Mouse (Mus musculus) stomach, postnatal 0 days (tissue): ENCODE data around the gene Naa16. TPM values are rescaled to one million over a fixed set of nuclear protein-coding genes. Genes with fewer than 3 reads are reported as not detected.
A peak's percentile ranks its signal among the peaks of the same experiment; 100 is the strongest.

ENCODE experiments used
- ATAC-seq: fragments of 200-750 bp; cut with Nextera tagmentation; 2 replicates; pipeline ENCODE4 v1.8.0; 2017; ENCODE audit not compliant: low FRiP score, low TSS enrichment
- DNase-seq: peaks from one replicate; pipeline ENCODE4 v3.0.0-alpha.2; 2016; ENCODE audit warnings: low spot score
- H3K27ac ChIP-seq: fragments of 300-500 bp; sonication (generic); replicated peaks from 2 replicates; pipeline ENCODE4 v1.5.1; 2014; ENCODE audit warnings: mild to moderate bottlenecking, control low read depth
- H3K27me3 ChIP-seq: fragments of 300-500 bp; sonication (generic); 2 replicates; pipeline ENCODE4 v1.6.1; 2014; ENCODE audit warnings: low read length; ENCODE audit not compliant: control insufficient read depth, insufficient read depth
- H3K36me3 ChIP-seq: fragments of 300-500 bp; sonication (generic); 2 replicates; pipeline ENCODE4 v1.6.1; 2014; ENCODE audit warnings: low read length, mixed read lengths; ENCODE audit not compliant: control insufficient read depth, insufficient read depth
- H3K4me1 ChIP-seq: fragments of 300-500 bp; sonication (generic); replicated peaks from 2 replicates; pipeline ENCODE4 v1.6.1; 2014; ENCODE audit warnings: antibody characterized with exemption; ENCODE audit not compliant: control insufficient read depth, insufficient read depth
- H3K4me2 ChIP-seq: fragments of 300-500 bp; sonication (generic); replicated peaks from 2 replicates; pipeline ENCODE4 v1.6.1; 2014; ENCODE audit warnings: low read depth, mild to moderate bottlenecking, control low read depth, moderate library complexity
- H3K4me3 ChIP-seq: fragments of 300-500 bp; sonication (generic); 2 replicates; pipeline ENCODE4 v1.5.1; 2014; ENCODE audit warnings: low read depth, low read length, control low read depth
- H3K9ac ChIP-seq: fragments of 300-500 bp; sonication (generic); 2 replicates; pipeline ENCODE4 v1.6.1; 2014; ENCODE audit warnings: mild to moderate bottlenecking, low read length, control low read depth, mixed read lengths
- H3K9me3 ChIP-seq: fragments of 300-500 bp; sonication (generic); 2 replicates; pipeline ENCODE4 v1.6.1; 2016; ENCODE audit warnings: low read length; ENCODE audit not compliant: control insufficient read depth
- CTCF ChIP-seq: IDR thresholded peaks from 2 replicates; pipeline ENCODE4 v1.5.1; 2016; ENCODE audit warnings: antibody characterized with exemption, low read depth, mild to moderate bottlenecking, moderate library complexity
- EP300 ChIP-seq: optimal IDR thresholded peaks from 2 replicates; pipeline ENCODE3; 2016; ENCODE audit warnings: antibody characterized with exemption
- WGBS: fragments of 180-500 bp; shearing (Covaris S2); extraction: QIAGEN DNeasy Blood & Tissue Kit; methylation state at CpG from one replicate; pipeline ENCODE4 v1.1.7; 2014; 5-methylcytosine and 5-hydroxymethylcytosine counted together
- polyA plus RNA-seq: library from polyadenylated mRNA; unstranded; fragments of >200 nt; fragmentation: Nextera tagmentation; extraction: Ambion mirVana; gene quantifications from 2 replicates; pipeline ENCODE4 v1.2.1, GENCODE M21; 2015

The Naa16 gene
- polyA plus RNA-seq, 1 experiment from 2014 or later, result 16.0 TPM

DNA sequence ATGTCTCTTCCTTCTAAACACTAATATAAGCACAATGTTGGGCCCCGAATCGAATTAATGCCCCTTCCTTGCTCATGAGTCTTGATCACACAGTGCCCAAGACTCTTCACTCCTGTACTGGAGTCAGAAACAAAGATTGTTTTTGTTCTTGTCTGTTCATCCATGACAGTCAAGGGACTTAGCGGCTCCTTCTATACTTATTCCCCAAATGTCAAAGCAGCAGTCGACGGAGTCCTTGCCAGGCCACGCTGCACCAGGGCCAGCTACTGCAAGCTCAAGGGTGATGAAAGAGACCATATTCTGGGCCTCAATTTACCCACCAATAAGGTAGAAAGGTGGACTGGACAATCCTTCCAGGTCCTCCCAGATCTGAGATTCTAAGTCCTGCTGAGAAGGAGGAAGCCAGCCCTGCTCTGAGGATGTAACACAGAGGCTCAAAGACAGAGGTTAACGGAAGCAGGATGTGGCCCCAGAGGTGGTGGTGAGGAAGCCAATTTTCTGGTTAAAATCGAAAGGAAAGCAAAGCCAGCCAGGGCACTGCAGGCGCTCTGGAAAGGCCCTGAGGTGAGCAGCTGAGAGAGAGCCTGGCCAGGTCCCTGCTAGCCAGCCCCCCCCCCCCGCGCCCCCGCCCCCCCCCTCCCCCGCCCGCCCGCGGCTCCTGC, 97.3 kb downstream of the Naa16 start:
- 61% methylated on average over 9 of the region's 16 CpGs for whole genome bisulfite sequencing
- TF ChIP-seq EP300 (no peak), CTCF (no peak)
- no peak overlapping the region for H3K4me2 ChIP-seq
- ATAC-seq, result no peak
- no peak overlapping the region for H3K4me3 ChIP-seq
- no peaks in the 10 kb centered on the region; the same call in 1 of the 2 replicates for H3K4me1 ChIP-seq
- no peaks in the 10 kb centered on the region for H3K27me3 ChIP-seq
- H3K9ac ChIP-seq, result no peak overlapping the region
- no peak overlapping the region for H3K27ac ChIP-seq
- H3K9me3 ChIP-seq, result no peaks in the 10 kb centered on the region
- DNase-seq, result no peak
- H3K36me3 ChIP-seq, result no peaks in the 10 kb centered on the region

DNA sequence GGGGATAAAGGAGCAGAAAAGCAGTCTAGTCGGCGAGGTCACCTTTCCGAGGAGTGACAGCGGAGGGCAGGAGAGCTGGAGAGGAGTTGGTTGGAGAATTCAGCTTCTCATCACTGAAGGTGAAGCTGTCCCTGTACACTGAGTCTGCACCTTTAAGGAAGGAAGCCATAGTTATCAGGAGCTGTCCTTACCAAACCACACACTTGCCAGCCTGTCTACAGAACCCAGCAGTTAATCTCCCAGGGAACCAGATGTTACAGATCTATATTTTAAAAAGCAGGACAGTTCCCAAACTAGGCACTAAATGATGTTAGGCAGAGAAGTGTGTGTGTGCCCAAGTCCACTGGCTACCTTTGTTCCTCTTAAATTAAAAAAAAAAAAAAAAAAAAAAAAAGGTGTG, 98.9 kb downstream of the Naa16 start:
- no peak overlapping the region for H3K9ac ChIP-seq
- no peaks in the 10 kb centered on the region; the same call in 1 of the 2 replicates for H3K4me1 ChIP-seq
- no peaks in the 10 kb centered on the region for H3K9me3 ChIP-seq
- H3K27ac ChIP-seq, result no peak overlapping the region
- no peak overlapping the region for H3K4me2 ChIP-seq
- 90% methylated on average over 4 of the region's 4 CpGs for WGBS
- DNase-seq (no peak), ATAC-seq (no peak)
- H3K4me3 ChIP-seq, result no peak overlapping the region
- no peak for TF ChIP-seq EP300
- no peak for TF ChIP-seq CTCF
- no peaks in the 10 kb centered on the region for H3K27me3 ChIP-seq
- H3K36me3 ChIP-seq, result no peaks in the 10 kb centered on the region

DNA sequence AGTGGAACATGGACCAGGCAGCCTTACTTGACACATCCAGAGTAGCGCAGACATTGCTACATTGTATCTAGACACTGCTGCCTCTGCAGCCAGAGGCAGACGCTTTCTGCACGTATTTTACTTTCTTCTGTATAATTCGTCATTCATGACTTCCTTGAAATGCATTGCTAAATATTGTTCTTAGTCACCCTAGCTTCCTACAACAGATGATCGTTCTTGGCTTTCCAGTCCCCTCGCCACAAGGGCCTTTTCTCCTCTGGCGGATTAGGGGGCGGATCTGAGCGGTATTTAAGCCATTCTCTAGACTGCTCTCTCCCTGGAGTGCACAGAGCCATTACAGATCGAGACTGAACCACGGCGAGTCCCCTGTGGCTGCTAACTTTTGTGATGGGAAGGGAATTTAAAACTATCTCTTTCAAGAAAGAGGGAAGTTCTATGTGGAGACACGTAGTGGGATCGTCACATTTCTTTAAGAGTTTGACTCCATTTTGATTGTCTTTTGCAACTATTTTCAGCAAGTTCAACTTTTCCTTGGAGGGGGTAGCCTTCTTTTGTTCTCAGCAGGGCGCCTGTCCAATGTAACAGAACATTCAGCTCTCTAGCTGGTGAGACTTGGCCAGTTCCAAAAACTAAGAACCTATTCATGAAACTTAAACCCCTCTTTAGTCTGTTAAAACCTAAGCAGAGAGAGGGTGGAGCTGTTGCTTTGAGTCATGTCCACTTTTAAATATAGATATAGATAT, 99.7 kb downstream of the Naa16 start:
- TF ChIP-seq EP300 (no peak), CTCF (no peak)
- no peaks in the 10 kb centered on the region; the same call in 1 of the 2 replicates for H3K4me1 ChIP-seq
- no peak overlapping the region for H3K9ac ChIP-seq
- no peaks in the 10 kb centered on the region for H3K36me3 ChIP-seq
- 42% methylated on average over 15 of the region's 15 CpGs for WGBS
- no peaks in the 10 kb centered on the region for H3K27me3 ChIP-seq
- no peaks in the 10 kb centered on the region for H3K9me3 ChIP-seq
- no peak overlapping the region for H3K4me2 ChIP-seq
- H3K27ac ChIP-seq, result peak overlapping the region; percentile 13; the same call in 1 of the 2 replicates
- no peak overlapping the region for H3K4me3 ChIP-seq
- ATAC-seq (peak; percentile 53; the same call in 1 of the 2 replicates), DNase-seq (no peak)

DNA sequence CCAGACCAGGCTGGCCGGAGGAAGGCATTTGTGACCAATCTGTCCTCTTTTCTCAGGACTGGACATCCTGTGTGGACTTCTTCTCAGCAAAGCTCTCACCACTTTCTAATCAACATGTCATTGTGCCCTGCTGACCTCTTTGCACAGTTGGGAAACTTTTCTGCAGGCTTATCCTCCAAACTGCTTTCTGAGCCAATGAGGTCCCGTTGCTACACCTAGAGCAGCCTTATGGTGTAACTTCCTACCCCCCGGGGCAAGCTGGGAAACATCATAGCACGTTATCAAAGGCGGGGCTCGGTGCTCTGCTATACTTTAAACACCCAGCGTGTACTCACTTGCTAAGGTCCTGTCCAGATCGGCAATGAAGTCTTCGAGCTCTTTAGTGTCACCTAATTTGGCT, 100.7 kb downstream of the Naa16 start:
- Histone ChIP-seq H3K4me2 (no peak overlapping the region), H3K27ac (peak overlapping the region; percentile 13), H3K4me1 (no peaks in the 10 kb centered on the region; the same call in 1 of the 2 replicates), H3K9me3 (no peaks in the 10 kb centered on the region), H3K27me3 (no peaks in the 10 kb centered on the region), H3K9ac (no peak overlapping the region), H3K4me3 (no peak overlapping the region), H3K36me3 (no peaks in the 10 kb centered on the region)
- 0 out of 2 replicates have a peak, but pooled peaks have one; percentile 57 for ATAC-seq
- 27% methylated on average over 9 of the region's 9 CpGs for WGBS
- no peak for TF ChIP-seq CTCF
- no peak for TF ChIP-seq EP300
- DNase-seq, result no peak

DNA sequence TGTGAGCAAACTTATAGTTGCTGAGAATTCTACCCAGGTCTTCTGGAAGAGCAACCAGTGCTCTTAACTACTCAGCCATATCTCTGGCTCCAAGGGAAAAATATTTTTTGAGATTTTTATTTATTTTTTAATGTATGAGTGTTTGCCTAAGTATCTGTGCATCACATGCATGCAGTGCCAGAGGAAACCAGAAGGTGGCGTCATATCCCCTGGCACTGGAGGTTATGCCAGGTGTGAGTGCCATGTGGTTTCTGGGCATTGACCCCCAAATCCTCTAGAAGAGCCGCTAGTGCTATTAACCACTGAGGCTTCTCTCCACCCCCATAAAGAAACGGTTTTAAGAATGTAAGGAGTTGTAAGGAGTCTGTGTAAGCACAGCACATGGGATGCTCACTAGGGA, 102.3 kb downstream of the Naa16 start:
- Histone ChIP-seq H3K36me3 (no peaks in the 10 kb centered on the region), H3K27ac (no peak overlapping the region), H3K27me3 (no peaks in the 10 kb centered on the region), H3K9me3 (no peaks in the 10 kb centered on the region), H3K9ac (no peak overlapping the region), H3K4me1 (no peaks in the 10 kb centered on the region; the same call in 1 of the 2 replicates), H3K4me2 (no peak overlapping the region), H3K4me3 (no peak overlapping the region)
- WGBS, result 70% methylated on average over 3 of the region's 3 CpGs
- DNase-seq, result no peak
- ATAC-seq, result no peak
- TF ChIP-seq EP300 (no peak), CTCF (peak; percentile 56)

DNA sequence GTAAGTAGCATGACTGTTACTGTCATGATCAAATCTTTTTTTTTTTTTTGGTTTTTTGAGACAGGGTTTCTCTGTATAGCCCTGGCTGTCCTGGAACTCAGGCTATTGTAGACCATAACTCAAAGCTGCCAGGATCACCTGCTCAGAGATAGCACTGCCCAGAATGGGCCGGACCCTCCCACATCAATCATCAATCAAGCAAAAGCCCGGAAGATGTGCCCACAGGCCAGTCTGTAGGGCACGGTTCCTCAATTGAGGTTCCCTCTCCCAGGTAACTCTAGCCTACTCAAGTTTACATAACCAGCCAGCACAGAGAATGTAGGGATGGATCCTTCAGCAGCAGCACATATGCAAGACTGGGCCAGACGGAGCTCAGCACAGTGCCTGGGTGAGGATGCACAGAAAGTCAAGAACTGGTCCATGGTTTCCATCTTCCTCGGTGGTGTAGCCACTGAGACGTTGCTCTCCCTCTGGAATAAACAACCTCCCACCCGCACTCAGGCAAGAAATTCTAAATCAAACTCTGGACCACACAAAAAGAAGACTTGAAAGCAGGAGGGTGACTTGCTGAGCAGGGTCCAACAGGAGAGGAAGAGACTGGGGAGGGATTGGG, 103.2 kb downstream of the Naa16 start:
- Histone ChIP-seq H3K36me3 (no peaks in the 10 kb centered on the region), H3K4me1 (no peaks in the 10 kb centered on the region; the same call in 1 of the 2 replicates), H3K4me2 (no peak overlapping the region), H3K9ac (no peak overlapping the region), H3K4me3 (no peak overlapping the region), H3K9me3 (no peaks in the 10 kb centered on the region), H3K27ac (no peak overlapping the region), H3K27me3 (no peaks in the 10 kb centered on the region)
- ATAC-seq (no peak), DNase-seq (no peak)
- 79% methylated on average over 7 of the region's 7 CpGs for WGBS
- no peak for TF ChIP-seq EP300
- no peak for TF ChIP-seq CTCF
